Mouse (Mus musculus): ENCODE measurements around the gene Igfbp7. TPM values are rescaled to one million over a fixed set of nuclear protein-coding genes. Genes with fewer than 3 reads are reported as not detected.
"Not testable (repeated sequence)": the region's sequence is repeated elsewhere in the genome, so short reads cannot be mapped to it uniquely, and the experiment has no call there.

Igfbp7 gene
- 100 to 1,000 TPM; 742 to 760 TPM for total RNA-seq (2021)
- long read RNA-seq, experiment 1, transcript Igfbp7-201 (5 exons, 1,116 nt), result major isoform, 903 of 951 reads
- long read RNA-seq, experiment 1, partial matches to known transcripts, result 28 of 951 reads
- long read RNA-seq, experiment 1, other reads (novel, unspliced or antisense), result 19 of 951 reads
- long read RNA-seq, experiment 2, transcript Igfbp7-201 (5 exons, 1,116 nt), result major isoform, 1,141 of 1,315 reads
- long read RNA-seq, experiment 2, partial matches to known transcripts, result 150 of 1,315 reads
- long read RNA-seq, experiment 2, other reads (novel, unspliced or antisense), result 21 of 1,315 reads

- peak; percentile 55 to 68 for DNase-seq (ENCODE audit: low spot score in 2 of 2)
These were observed at the start of gene Igfbp7 for GRCm38 (mm10) chr5:77407341-77408298. Gene Igfbp7, minus strand, starts transcription at chr5:77408041.

DNA sequence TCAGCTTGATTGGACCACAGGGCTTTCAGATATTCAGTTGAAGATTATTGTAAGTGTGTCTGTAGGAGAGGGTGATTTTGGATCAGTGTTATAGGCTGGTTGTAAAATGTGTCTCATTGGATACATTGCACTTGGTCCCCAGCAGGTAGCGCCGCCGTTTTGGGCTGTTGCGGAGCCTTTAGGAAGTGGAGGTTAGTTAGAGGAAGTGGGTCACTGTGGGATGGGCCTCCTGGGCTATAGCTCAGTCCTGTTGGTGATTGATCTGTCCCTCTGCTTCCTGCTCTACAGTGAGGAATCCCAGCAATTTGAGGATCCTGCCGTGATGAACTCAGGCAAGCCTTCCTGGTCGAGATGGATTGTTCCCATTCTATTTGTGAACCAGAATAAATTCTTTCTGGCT, 44.3 kb upstream of the Igfbp7 start:
- DNase-seq (ENCODE audit: low spot score in 2 of 2), result no peak

DNA sequence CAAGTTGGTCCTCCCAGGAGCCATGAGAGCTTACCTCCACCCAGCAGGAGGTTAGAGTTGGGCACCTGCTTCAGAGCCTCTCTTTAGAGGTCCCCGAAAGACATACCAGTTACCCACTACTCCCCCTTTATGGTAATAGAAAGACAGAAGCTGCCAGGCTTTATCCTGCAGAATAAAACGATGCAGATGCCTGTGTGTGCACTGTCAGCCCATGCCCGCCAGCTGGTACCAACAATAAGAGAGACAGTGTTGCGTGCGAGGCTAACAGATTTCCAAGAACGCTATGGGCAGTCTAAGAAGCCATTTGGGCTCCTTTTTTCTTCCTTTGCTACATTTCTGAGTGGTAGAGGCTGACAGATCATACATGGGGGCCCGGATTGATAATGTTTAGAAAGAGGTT, 41.7 kb upstream of the Igfbp7 start:
- DNase-seq (ENCODE audit: low spot score in 2 of 2), result no peak

- DNase-seq (ENCODE audit: low spot score in 2 of 2), result no peak
These were observed 37.6 kb upstream of the Igfbp7 start for GRCm38 (mm10) chr5:77445431-77445830.

GRCm38 (mm10) chr5:77443889-77444573, 36.2 kb upstream of the Igfbp7 start:
- DNase-seq (ENCODE audit: low spot score in 2 of 2), result no peak

- no peak for DNase-seq (ENCODE audit: low spot score in 2 of 2)
These were observed 35.2 kb upstream of the Igfbp7 start for GRCm38 (mm10) chr5:77442856-77443623.

GRCm38 (mm10) chr5:77436308-77436707, 28.5 kb upstream of the Igfbp7 start:
- DNase-seq (ENCODE audit: low spot score in 2 of 2), result no peak

GRCm38 (mm10) chr5:77434060-77434459, 26.2 kb upstream of the Igfbp7 start:
- DNase-seq (ENCODE audit: low spot score in 2 of 2), result no peak

- DNase-seq (ENCODE audit: low spot score in 2 of 2), result no peak
These were observed 25.7 kb upstream of the Igfbp7 start for GRCm38 (mm10) chr5:77433561-77433960.

- no peak for DNase-seq (ENCODE audit: low spot score in 2 of 2)
These were observed 25.3 kb upstream of the Igfbp7 start for GRCm38 (mm10) chr5:77433119-77433518.

- DNase-seq (ENCODE audit: low spot score in 2 of 2), result no peak
These were observed 24.6 kb upstream of the Igfbp7 start for GRCm38 (mm10) chr5:77432446-77432845.

- no peak for DNase-seq (ENCODE audit: low spot score in 2 of 2)
These were observed 23.2 kb upstream of the Igfbp7 start for GRCm38 (mm10) chr5:77431068-77431467.

GRCm38 (mm10) chr5:77430471-77430870, 22.6 kb upstream of the Igfbp7 start:
- DNase-seq (ENCODE audit: low spot score in 2 of 2), result no peak

DNA sequence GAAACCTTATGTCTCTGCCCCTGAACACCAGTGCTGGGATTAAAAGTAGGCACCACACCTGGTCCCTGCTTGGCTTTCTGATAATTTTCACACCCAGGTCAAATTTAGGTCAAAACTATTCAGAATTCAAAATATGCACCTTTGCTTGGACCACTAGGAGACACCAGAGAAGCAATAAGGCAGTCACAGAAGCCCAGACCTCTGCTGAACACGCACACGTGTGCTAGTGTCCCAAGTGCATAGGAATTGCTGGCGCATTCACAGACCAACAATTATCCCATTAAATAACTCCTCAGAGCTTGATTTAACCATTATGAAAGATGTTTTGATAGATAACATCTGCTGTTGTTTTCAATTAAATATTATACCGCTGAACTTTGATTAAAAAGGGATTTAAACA, 22.2 kb upstream of the Igfbp7 start:
- no peak for DNase-seq (ENCODE audit: low spot score in 2 of 2)

DNA sequence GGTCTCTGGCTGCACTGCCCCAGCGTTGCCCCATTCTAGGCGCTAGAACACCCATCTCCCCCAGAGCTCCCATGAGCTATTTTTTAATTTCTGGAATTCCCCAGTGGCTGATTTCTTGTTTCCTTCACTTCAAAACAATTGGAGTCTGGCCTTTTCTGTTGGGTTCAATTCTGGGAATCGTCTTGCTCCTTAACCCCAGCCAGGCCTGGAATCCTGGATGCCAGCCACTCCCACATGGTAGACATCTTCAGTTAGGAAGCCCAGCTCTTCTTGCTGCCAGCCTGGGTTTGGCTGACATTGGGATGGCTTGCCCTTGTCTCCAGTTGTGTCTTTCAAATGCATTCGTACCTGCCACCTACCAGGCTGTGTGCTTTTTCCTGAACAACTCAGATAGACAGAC, 20.7 kb upstream of the Igfbp7 start:
- no peak for DNase-seq (ENCODE audit: low spot score in 2 of 2)

- no peak for DNase-seq (ENCODE audit: low spot score in 2 of 2)
These were observed 20.1 kb upstream of the Igfbp7 start for GRCm38 (mm10) chr5:77427986-77428385.

DNA sequence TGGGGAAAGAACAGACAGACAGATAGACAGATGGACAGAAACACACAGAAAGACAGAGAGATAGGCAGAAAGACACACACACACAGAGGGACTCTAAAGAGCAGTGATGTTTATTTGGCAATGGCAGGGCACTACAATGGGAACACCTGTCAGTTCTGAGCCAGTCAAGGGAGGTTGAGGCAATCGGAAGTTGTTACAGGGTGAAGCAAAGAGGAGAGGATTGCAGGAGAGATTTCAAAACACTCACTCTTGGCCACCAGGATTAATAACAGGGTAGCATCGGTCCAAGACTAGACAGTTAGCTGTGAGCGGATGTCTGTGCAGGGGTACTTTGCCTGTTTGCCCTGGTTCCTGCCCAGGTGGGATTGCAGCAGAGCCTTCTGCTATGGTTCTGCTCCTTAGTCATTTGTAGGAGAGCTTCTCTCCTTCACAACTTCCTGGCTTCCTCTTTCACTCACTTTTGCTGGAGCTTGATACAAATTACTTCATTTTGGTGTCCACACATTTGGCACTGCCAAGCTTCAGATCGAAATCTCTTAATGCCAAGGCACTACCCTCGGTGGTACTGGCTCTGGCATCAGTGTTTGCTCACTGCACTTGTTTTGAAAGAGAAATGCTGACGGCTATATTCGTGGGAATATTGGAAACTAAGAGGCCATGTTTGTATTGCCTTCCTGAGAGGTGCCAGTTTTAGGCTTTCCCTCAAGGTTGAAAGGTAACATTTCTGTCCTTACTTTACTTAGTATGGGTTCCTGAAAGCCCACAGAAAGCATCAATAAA, 18.1 kb upstream of the Igfbp7 start:
- DNase-seq (ENCODE audit: low spot score in 2 of 2), result no peak

GRCm38 (mm10) chr5:77419537-77419936, 11.7 kb upstream of the Igfbp7 start:
- not testable (repeated sequence) for DNase-seq (ENCODE audit: low spot score in 2 of 2)

DNA sequence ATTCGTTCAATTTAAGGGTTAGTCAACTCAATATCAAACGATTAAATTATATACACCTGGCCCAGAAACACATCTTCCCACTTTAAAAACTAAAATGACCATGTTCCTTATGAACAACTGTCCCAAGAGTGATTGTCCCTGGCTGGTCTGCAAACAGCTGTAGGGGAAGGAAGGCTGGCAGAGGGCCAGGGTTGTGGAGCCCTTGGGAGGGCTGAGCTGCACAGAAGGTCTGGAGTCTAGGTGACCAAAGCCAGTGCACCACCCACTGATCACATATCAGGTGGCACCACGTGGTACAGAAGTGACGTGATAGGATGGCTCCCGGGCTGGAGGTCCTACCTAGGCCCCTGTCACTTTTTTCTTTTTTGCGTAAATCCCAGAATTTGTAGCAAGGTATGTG, 8.2 kb upstream of the Igfbp7 start:
- no peak for DNase-seq (ENCODE audit: low spot score in 2 of 2)

DNA sequence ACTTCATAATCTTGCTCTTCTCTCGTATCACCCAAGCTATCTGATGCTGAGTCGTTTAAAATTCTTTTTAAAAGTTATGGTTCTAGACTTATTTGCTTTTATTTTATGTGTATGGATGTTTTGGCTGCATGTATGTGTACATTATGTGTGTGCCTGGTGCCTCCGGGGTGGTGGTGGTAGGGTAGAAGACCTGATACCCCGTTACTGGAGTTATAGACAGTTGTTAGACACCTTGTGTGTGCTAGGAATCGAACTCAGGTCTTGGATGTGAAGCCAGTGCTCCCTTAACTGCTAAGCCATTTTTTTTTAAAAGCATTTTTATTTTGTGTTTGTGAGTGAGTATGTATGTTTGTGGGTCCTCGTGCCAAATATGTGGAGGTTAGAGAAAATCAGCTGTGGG, 689 bp upstream of the Igfbp7 start:
- DNase-seq (ENCODE audit: low spot score in 2 of 2), result no peak
